ENCODE assay signal across 10 mouse cellular contexts in the genomic region with DNA sequence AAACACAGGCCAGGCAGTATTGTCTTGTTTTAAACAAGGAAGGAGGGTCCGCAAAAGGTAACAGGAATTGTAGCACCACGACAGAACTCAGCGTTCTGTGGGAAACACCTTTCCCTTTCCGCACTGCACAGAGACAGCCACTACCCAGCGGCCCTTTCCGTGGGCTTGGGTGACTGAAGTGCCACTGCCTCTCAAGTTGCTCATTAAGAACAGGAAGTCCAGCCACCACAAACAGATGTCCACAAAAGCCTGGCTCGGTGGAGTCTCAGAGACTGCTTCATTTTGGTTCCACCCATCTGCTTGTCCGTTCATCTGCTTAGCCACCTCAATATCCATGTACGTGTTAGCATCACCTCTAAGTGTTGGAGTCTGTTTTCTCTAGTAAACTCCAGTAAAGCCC. TPM values are rescaled to one million over a fixed set of nuclear protein-coding genes. Genes with fewer than 3 reads are reported as not detected.
DNase-seq lines count a peak whose midpoint lies in the region; ATAC-seq lines count a peak whose summit lies in the region.
"Had no signal": no experiment of that assay in that cellular context is flagged by ENCODE, and none has a peak within 500 bp of the region (broad histone marks: within the 10 kb centered on the region; RNA-seq: fewer than 3 reads in every experiment).

No protein-coding gene starts in this region.

- peaks cover 5% of the 10 kb centered on the region for H3K4me1 ChIP-seq in heart, embryonic 13.5 days
- peaks cover 3% of the 10 kb centered on the region; the same call in 1 of the 2 replicates for H3K4me1 ChIP-seq in limb, embryonic 11.5 days (ENCODE audit: control insufficient read depth, insufficient read depth, low read length)
- H3K4me1 ChIP-seq in midbrain, embryonic 13.5 days (replicated peaks): no peaks in the 10 kb centered on the region
- H3K4me1 ChIP-seq: hindbrain, embryonic 13.5 days had no signal

- no peak for ATAC-seq in heart, embryonic 13.5 days (ENCODE audit: extremely low read depth, insufficient number of reproducible peaks, low FRiP score, low TSS enrichment)
- peak; percentile 57 for ATAC-seq in granulocyte monocyte progenitor cell, adult 5-6 weeks (replicated peaks; ENCODE audit: poor library complexity, severe bottlenecking)
- no peak for ATAC-seq in limb, embryonic 11.5 days (ENCODE audit: insufficient number of reproducible peaks, low FRiP score, low TSS enrichment, low read depth)
- ATAC-seq in megakaryocyte progenitor cell, adult 5-6 weeks (replicated peaks; ENCODE audit: poor library complexity): peak; percentile 57; the same call in 1 of the 2 replicates
- no peak for ATAC-seq in midbrain, embryonic 13.5 days

- H3K27me3 ChIP-seq in heart, embryonic 13.5 days (replicated peaks): peaks cover 21% of the 10 kb centered on the region
- H3K27me3 ChIP-seq in limb, embryonic 11.5 days (ENCODE audit: control insufficient read depth, insufficient read depth, low read length): no peaks in the 10 kb centered on the region
- H3K27me3 ChIP-seq in midbrain, embryonic 13.5 days: no peaks in the 10 kb centered on the region
- H3K27me3 ChIP-seq: hindbrain, embryonic 13.5 days had no signal

- no peak for DNase-seq in heart, postnatal 25 days (ENCODE audit: low spot score)
- DNase-seq in limb, embryonic 11.5 days (ENCODE audit: low spot score): peak; percentile 50
- DNase-seq in testis, postnatal 14 days (ENCODE audit: low spot score): no peak
- no peak for DNase-seq in ovary, postnatal 36 days (ENCODE audit: low spot score)
- DNase-seq: adrenal gland, postnatal 10 days had no signal

- H3K27ac ChIP-seq in heart, embryonic 13.5 days (replicated peaks): no peak overlapping the region
- no peak overlapping the region for H3K27ac ChIP-seq in limb, embryonic 11.5 days (replicated peaks; ENCODE audit: low read depth, low read length)
- H3K27ac ChIP-seq in midbrain, embryonic 13.5 days: no peak overlapping the region
- H3K27ac ChIP-seq: hindbrain, embryonic 13.5 days had no signal

- intact Hi-C loops in heart, postnatal 25 days (cut with DNase I): loop anchor here (2.0 kb wide), 1 partner anchor 18 kb away; no protein-coding TSS in a partner anchor

- no peak overlapping the region for H3K4me3 ChIP-seq in heart, embryonic 13.5 days
- H3K4me3 ChIP-seq in limb, embryonic 11.5 days (ENCODE audit: low read depth, low read length): no peak overlapping the region
- H3K4me3 ChIP-seq in midbrain, embryonic 13.5 days (replicated peaks): no peak overlapping the region
- H3K4me3 ChIP-seq: hindbrain, embryonic 13.5 days had no signal

- H3K36me3 ChIP-seq in heart, embryonic 13.5 days: no peaks in the 10 kb centered on the region
- no peaks in the 10 kb centered on the region for H3K36me3 ChIP-seq in limb, embryonic 11.5 days (ENCODE audit: control insufficient read depth, insufficient read depth, low read length)
- H3K36me3 ChIP-seq in midbrain, embryonic 13.5 days: no peaks in the 10 kb centered on the region
- H3K36me3 ChIP-seq: hindbrain, embryonic 13.5 days had no signal

- WGBS in heart, embryonic 13.5 days: 76% methylated on average over 9 of the region's 9 CpGs
- 51% methylated on average over 9 of the region's 9 CpGs for WGBS in limb, embryonic 11.5 days
- WGBS in midbrain, embryonic 13.5 days: 88% methylated on average over 9 of the region's 9 CpGs

- peak overlapping the region; percentile 49 for H3K4me2 ChIP-seq in heart, embryonic 13.5 days
- H3K4me2 ChIP-seq in limb, embryonic 11.5 days (ENCODE audit: low read depth, severe bottlenecking): no peak overlapping the region
- H3K4me2 ChIP-seq in midbrain, embryonic 13.5 days (replicated peaks): no peak overlapping the region
- H3K4me2 ChIP-seq: hindbrain, embryonic 13.5 days had no signal

- H3K9me3 ChIP-seq in heart, embryonic 13.5 days: no peaks in the 10 kb centered on the region
- no peaks in the 10 kb centered on the region for H3K9me3 ChIP-seq in limb, embryonic 11.5 days (ENCODE audit: control insufficient read depth, low read length)
- H3K9me3 ChIP-seq in midbrain, embryonic 13.5 days: no peaks in the 10 kb centered on the region
- H3K9me3 ChIP-seq: hindbrain, embryonic 13.5 days had no signal

- H3K9ac ChIP-seq in heart, embryonic 13.5 days: no peak overlapping the region
- no peak overlapping the region for H3K9ac ChIP-seq in limb, embryonic 11.5 days (ENCODE audit: low read length)
- H3K9ac ChIP-seq in midbrain, embryonic 13.5 days (replicated peaks): no peak overlapping the region
- H3K9ac ChIP-seq: hindbrain, embryonic 13.5 days had no signal

RNA-seq across cellular contexts. Expression of gene Arhgap25, which starts 38.7 kb away (rescaled TPM):
- polyA plus RNA-seq in heart, embryonic 13.5 days (2015; fragmentation: Nextera tagmentation; extraction: Ambion mirVana): 3.5 and 3.6 TPM in 2 replicates
- total RNA-seq in heart, postnatal 25 days (2021): 1 to 10 TPM; 3.1 to 3.8 TPM
- total RNA-seq in granulocyte monocyte progenitor cell, adult 5-6 weeks (2014; fragmentation: Nextera tagmentation): 14.3 and 15.7 TPM in 2 replicates
- total RNA-seq in granulocyte monocyte progenitor cell, adult 5-6 weeks (2017): 17.4 and 23.2 TPM in 2 replicates
- 2.5 and 2.6 TPM in 2 replicates for polyA plus RNA-seq in limb, embryonic 11.5 days (2014; fragmentation: Nextera tagmentation; extraction: Ambion mirVana)
- 7.0 and 11.0 TPM in 2 replicates for total RNA-seq in megakaryocyte progenitor cell, adult 5-6 weeks (2015)
- 23.0 and 30.6 TPM in 2 replicates for total RNA-seq in megakaryocyte progenitor cell, adult 5-6 weeks (2017)
- polyA plus RNA-seq in midbrain, embryonic 13.5 days (2015; fragmentation: Nextera tagmentation; extraction: Ambion mirVana): 1.2 and 1.5 TPM in 2 replicates

Comparison
In these comparisons a context has a peak if more than half of its experiments do, and no peak if none do; other contexts are left out.
1. ATAC-seq: peak in granulocyte monocyte progenitor cell, adult 5-6 weeks (single experiment) and megakaryocyte progenitor cell, adult 5-6 weeks (single experiment); none in heart, embryonic 13.5 days (single experiment), limb, embryonic 11.5 days (single experiment) and midbrain, embryonic 13.5 days (single experiment).